Mouse (Mus musculus): ENCODE measurements at regions not wholly inside any gene's neighbourhood (a gene's known extent, or its start where the extent isn't known, plus 50 kb on each side); places are given as distances from the start of the nearest gene placed in this dataset.

DNA sequence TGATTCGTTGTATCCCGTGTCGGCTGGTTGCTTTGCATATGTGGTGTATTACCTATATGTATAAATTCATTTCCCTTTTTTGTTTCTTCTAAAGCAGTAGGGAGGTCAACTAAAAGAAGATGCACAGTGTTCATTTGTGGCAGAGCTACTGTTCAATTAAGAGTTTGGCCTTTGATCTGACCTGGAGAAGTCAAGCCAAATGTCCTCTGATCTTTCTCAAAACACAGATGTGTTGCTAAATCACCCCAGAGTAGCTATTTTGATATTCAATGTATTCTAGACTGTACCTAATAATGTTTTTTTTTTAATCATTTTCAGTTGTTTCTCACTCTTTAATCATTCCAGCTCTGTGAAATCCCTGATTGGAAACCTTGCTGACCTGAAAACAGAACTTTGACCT is 87.9 kb upstream of the Elovl6 start:
- Histone ChIP-seq H3K9me3 (ENCODE audit: control insufficient read depth, low read length) (no peaks in the 10 kb centered on the region), H3K27me3 (ENCODE audit: control insufficient read depth, insufficient read depth, low read length) (no peaks in the 10 kb centered on the region), H3K4me2 (replicated peaks) (no peak overlapping the region), H3K4me1 (replicated peaks; ENCODE audit: control insufficient read depth, insufficient read depth, low read length) (no peaks in the 10 kb centered on the region), H3K4me3 (replicated peaks; ENCODE audit: low read length) (no peak overlapping the region), H3K9ac (no peak overlapping the region), H3K36me3 (replicated peaks; ENCODE audit: control insufficient read depth, insufficient read depth) (no peaks in the 10 kb centered on the region), H3K27ac (no peak overlapping the region)
- DNase-seq (ENCODE audit: low spot score) (no peak), ATAC-seq (ENCODE audit: low FRiP score) (no peak)
- WGBS = 97% methylated on average over 3 of the region's 3 CpGs

DNA sequence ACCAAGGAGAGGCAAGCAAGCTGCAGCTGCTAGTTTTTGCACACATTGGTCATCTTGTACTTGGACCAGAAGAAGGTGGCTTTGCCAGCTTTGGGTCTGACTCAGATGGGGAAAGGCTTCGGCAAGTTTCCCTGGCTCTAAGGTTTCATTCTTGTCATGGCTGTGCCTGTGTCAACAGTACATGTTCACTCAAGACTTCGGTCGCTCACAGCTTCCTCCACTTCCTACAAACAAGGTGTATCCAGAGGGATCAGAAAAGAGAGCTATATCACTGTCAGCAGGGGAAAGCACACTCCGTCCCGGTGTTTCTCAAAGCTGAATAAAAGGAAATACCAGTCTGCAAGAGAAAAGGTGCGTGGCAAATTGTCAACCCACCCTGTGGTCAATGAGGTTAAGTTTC is 86.2 kb upstream of the Elovl6 start:
- no peaks in the 10 kb centered on the region for H3K36me3 ChIP-seq (replicated peaks; ENCODE audit: control insufficient read depth, insufficient read depth)
- DNase-seq (ENCODE audit: low spot score) = no peak
- no peak for ATAC-seq (ENCODE audit: low FRiP score)
- no peak overlapping the region for H3K9ac ChIP-seq
- H3K27me3 ChIP-seq (ENCODE audit: control insufficient read depth, insufficient read depth, low read length) = no peaks in the 10 kb centered on the region
- H3K27ac ChIP-seq = no peak overlapping the region
- H3K4me1 ChIP-seq (replicated peaks; ENCODE audit: control insufficient read depth, insufficient read depth, low read length) = no peaks in the 10 kb centered on the region
- H3K4me2 ChIP-seq (replicated peaks) = no peak overlapping the region
- WGBS = 95% methylated on average over 6 of the region's 6 CpGs
- no peak overlapping the region for H3K4me3 ChIP-seq (replicated peaks; ENCODE audit: low read length)
- no peaks in the 10 kb centered on the region for H3K9me3 ChIP-seq (ENCODE audit: control insufficient read depth, low read length)

DNA sequence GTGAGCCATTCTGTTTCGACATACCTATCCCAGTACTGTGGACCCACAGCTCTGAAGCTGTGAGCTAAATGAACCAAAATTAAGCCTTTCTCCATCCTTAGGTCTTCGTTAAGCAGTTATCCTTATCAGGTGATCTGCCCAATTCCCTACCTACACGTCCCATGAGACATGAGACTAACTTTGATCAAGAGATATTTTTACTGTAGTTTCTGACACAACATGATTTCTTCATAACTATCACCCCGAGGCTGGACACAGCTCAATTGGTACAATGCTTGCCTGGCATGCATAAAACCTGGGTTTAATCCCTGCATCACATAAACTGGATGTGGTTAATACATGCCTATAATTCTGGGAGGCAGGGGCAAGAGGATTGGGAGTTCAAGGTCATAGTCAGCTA is 82.2 kb upstream of the Elovl6 start:
- Histone ChIP-seq H3K27me3 (ENCODE audit: control insufficient read depth, insufficient read depth, low read length) (no peaks in the 10 kb centered on the region), H3K9me3 (ENCODE audit: control insufficient read depth, low read length) (no peaks in the 10 kb centered on the region), H3K36me3 (replicated peaks; ENCODE audit: control insufficient read depth, insufficient read depth) (no peaks in the 10 kb centered on the region), H3K4me1 (replicated peaks; ENCODE audit: control insufficient read depth, insufficient read depth, low read length) (no peaks in the 10 kb centered on the region), H3K4me2 (replicated peaks) (no peak overlapping the region), H3K9ac (no peak overlapping the region), H3K4me3 (replicated peaks; ENCODE audit: low read length) (no peak overlapping the region), H3K27ac (no peak overlapping the region)
- DNase-seq (ENCODE audit: low spot score) (no peak), ATAC-seq (ENCODE audit: low FRiP score) (no peak)
- 84% methylated on average over 4 of the region's 4 CpGs for WGBS

- ATAC-seq (ENCODE audit: low FRiP score) (no peak), DNase-seq (ENCODE audit: low spot score) (no peak)
- Histone ChIP-seq H3K9me3 (ENCODE audit: control insufficient read depth, low read length) (no peaks in the 10 kb centered on the region), H3K27me3 (ENCODE audit: control insufficient read depth, insufficient read depth, low read length) (no peaks in the 10 kb centered on the region), H3K27ac (no peak overlapping the region), H3K4me2 (replicated peaks) (no peak overlapping the region), H3K4me1 (replicated peaks; ENCODE audit: control insufficient read depth, insufficient read depth, low read length) (no peaks in the 10 kb centered on the region), H3K9ac (no peak overlapping the region), H3K36me3 (replicated peaks; ENCODE audit: control insufficient read depth, insufficient read depth) (no peaks in the 10 kb centered on the region), H3K4me3 (replicated peaks; ENCODE audit: low read length) (no peak overlapping the region)
- 88% methylated on average over 5 of the region's 5 CpGs for WGBS
Observed at GRCm38 (mm10) chr3:129450671-129451070, 81.5 kb upstream of the Elovl6 start.

- Histone ChIP-seq H3K27me3 (ENCODE audit: control insufficient read depth, insufficient read depth, low read length) (no peaks in the 10 kb centered on the region), H3K9me3 (ENCODE audit: control insufficient read depth, low read length) (no peaks in the 10 kb centered on the region), H3K4me2 (replicated peaks) (no peak overlapping the region), H3K4me1 (replicated peaks; ENCODE audit: control insufficient read depth, insufficient read depth, low read length) (no peaks in the 10 kb centered on the region), H3K9ac (no peak overlapping the region), H3K4me3 (replicated peaks; ENCODE audit: low read length) (no peak overlapping the region), H3K27ac (no peak overlapping the region), H3K36me3 (replicated peaks; ENCODE audit: control insufficient read depth, insufficient read depth) (no peaks in the 10 kb centered on the region)
- WGBS = 87% methylated on average over 5 of the region's 5 CpGs
- ATAC-seq (ENCODE audit: low FRiP score) (no peak), DNase-seq (ENCODE audit: low spot score) (no peak)
Observed at GRCm38 (mm10) chr3:129470088-129470487, 62.1 kb upstream of the Elovl6 start.

DNA sequence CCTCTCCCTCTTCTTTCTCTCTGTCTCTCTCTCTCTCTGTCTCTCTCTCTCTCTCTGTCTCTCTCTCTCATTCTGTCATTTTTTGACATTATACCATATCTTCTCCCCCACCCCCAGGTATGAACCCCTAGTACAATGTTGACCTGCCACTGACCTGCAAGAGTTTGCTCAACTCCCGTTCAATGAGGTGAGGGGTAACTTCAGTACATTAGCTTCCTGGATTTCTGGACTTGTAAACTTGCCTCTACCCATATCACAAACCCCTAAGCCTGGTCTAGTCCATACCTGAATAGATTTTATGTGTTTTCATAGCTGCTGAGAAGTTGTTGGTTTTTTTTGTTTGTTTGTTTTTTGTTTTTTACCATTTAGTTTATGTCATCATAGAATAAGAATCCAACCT is 60.8 kb upstream of the Elovl6 start:
- Histone ChIP-seq H3K9ac (no peak overlapping the region), H3K27me3 (ENCODE audit: control insufficient read depth, insufficient read depth, low read length) (no peaks in the 10 kb centered on the region), H3K4me2 (replicated peaks) (no peak overlapping the region), H3K4me3 (replicated peaks; ENCODE audit: low read length) (no peak overlapping the region), H3K36me3 (replicated peaks; ENCODE audit: control insufficient read depth, insufficient read depth) (no peaks in the 10 kb centered on the region), H3K4me1 (replicated peaks; ENCODE audit: control insufficient read depth, insufficient read depth, low read length) (no peaks in the 10 kb centered on the region), H3K27ac (no peak overlapping the region), H3K9me3 (ENCODE audit: control insufficient read depth, low read length) (no peaks in the 10 kb centered on the region)
- WGBS = 88% methylated on average over 1 of the region's 1 CpGs
- no peak for DNase-seq (ENCODE audit: low spot score)
- no peak for ATAC-seq (ENCODE audit: low FRiP score)

GRCm38 (mm10) chr3:129472008-129472407 is 60.1 kb upstream of the Elovl6 start:
- ATAC-seq (ENCODE audit: low FRiP score) = no peak
- H3K4me2 ChIP-seq (replicated peaks) = no peak overlapping the region
- DNase-seq (ENCODE audit: low spot score) = no peak
- no peak overlapping the region for H3K4me3 ChIP-seq (replicated peaks; ENCODE audit: low read length)
- H3K9ac ChIP-seq = no peak overlapping the region
- WGBS = 89% methylated on average over 10 of the region's 10 CpGs
- no peaks in the 10 kb centered on the region for H3K4me1 ChIP-seq (replicated peaks; ENCODE audit: control insufficient read depth, insufficient read depth, low read length)
- H3K27me3 ChIP-seq (ENCODE audit: control insufficient read depth, insufficient read depth, low read length) = no peaks in the 10 kb centered on the region
- no peak overlapping the region for H3K27ac ChIP-seq
- H3K36me3 ChIP-seq (replicated peaks; ENCODE audit: control insufficient read depth, insufficient read depth) = no peaks in the 10 kb centered on the region
- no peaks in the 10 kb centered on the region for H3K9me3 ChIP-seq (ENCODE audit: control insufficient read depth, low read length)

DNA sequence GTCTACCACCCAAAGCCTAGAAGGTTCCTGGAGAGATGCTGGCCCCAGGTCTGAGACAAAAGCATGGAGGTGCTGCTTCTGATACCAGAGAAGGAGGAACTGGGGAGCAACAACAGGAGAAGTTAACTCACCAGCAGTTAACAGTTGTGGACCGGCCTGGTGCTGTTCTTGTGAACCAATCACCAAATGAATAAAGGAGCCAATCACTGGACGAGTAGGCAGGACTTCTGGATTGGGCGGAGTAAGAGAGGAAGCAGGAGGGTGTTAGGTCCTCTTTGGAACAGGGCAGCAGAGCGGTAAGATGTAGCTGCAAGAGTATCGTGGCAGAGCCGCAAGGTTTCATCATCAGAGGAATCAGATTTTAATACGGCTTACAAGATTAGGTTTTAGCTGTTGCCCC is 57.7 kb upstream of the Elovl6 start:
- H3K27me3 ChIP-seq (ENCODE audit: control insufficient read depth, insufficient read depth, low read length) = no peaks in the 10 kb centered on the region
- H3K9me3 ChIP-seq (ENCODE audit: control insufficient read depth, low read length) = no peaks in the 10 kb centered on the region
- no peak overlapping the region for H3K4me2 ChIP-seq (replicated peaks)
- no peak overlapping the region for H3K9ac ChIP-seq
- no peak for ATAC-seq (ENCODE audit: low FRiP score)
- H3K36me3 ChIP-seq (replicated peaks; ENCODE audit: control insufficient read depth, insufficient read depth) = no peaks in the 10 kb centered on the region
- 94% methylated on average over 7 of the region's 7 CpGs for WGBS
- DNase-seq (ENCODE audit: low spot score) = no peak
- H3K27ac ChIP-seq = no peak overlapping the region
- H3K4me3 ChIP-seq (replicated peaks; ENCODE audit: low read length) = no peak overlapping the region
- no peaks in the 10 kb centered on the region for H3K4me1 ChIP-seq (replicated peaks; ENCODE audit: control insufficient read depth, insufficient read depth, low read length)

DNA sequence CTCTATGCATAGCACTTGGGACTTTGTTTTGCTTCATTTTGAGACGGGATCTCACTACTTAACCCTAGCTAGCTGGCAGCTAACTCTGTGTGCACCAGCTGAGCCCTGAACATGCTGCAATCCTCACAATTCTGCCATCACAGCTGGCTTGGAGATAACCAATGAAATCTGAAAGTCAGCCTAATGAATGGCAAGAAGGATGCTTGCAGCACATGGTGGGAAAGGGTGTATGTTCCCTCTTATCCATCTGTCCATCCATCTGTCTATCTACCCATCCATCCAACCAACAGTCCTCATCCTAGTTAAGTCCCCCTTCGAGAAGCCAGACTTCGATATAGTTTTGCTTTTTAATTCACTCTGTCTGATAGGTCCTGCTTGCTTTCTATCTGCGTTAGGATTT is 55.9 kb upstream of the Elovl6 start:
- WGBS = 91% methylated on average over 4 of the region's 4 CpGs
- H3K9me3 ChIP-seq (ENCODE audit: control insufficient read depth, low read length) = no peaks in the 10 kb centered on the region
- ATAC-seq (ENCODE audit: low FRiP score) = no peak

DNA sequence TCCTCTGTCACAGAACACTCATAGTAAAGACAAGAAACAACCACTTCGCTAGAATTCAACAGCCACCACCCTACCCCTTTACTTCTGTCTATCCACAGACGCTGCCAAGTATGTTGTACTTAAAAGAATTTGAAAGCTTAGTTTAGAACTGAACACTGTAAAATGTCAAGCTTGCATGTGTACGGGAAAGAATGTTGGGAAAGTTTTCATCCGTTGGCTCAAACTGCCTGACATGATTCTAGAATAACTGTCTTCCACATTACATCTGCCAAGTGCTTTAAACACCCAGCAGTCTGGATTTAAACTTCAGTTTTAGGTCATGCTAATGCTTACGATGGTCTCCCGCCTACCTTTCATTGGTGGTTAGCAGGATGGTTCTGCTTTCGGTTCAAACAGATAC is 54.1 kb upstream of the Elovl6 start:
- 94% methylated on average over 7 of the region's 7 CpGs for WGBS
- DNase-seq (ENCODE audit: low spot score) = no peak
- ATAC-seq (ENCODE audit: low FRiP score) = no peak

More for the DNA sequence above, 55.9 kb upstream of the Elovl6 start:
- Histone ChIP-seq H3K9ac (no peak overlapping the region), H3K36me3 (replicated peaks; ENCODE audit: control insufficient read depth, insufficient read depth) (no peaks in the 10 kb centered on the region), H3K27me3 (ENCODE audit: control insufficient read depth, insufficient read depth, low read length) (no peaks in the 10 kb centered on the region), H3K4me2 (replicated peaks) (no peak overlapping the region), H3K27ac (no peak overlapping the region), H3K4me1 (replicated peaks; ENCODE audit: control insufficient read depth, insufficient read depth, low read length) (no peaks in the 10 kb centered on the region), H3K4me3 (replicated peaks; ENCODE audit: low read length) (no peak overlapping the region)
- DNase-seq (ENCODE audit: low spot score) = no peak

More for the DNA sequence above, 54.1 kb upstream of the Elovl6 start:
- no peaks in the 10 kb centered on the region for H3K9me3 ChIP-seq (ENCODE audit: control insufficient read depth, low read length)
- no peaks in the 10 kb centered on the region for H3K36me3 ChIP-seq (replicated peaks; ENCODE audit: control insufficient read depth, insufficient read depth)
- no peak overlapping the region for H3K4me2 ChIP-seq (replicated peaks)
- H3K4me1 ChIP-seq (replicated peaks; ENCODE audit: control insufficient read depth, insufficient read depth, low read length) = no peaks in the 10 kb centered on the region
- no peak overlapping the region for H3K9ac ChIP-seq
- no peaks in the 10 kb centered on the region for H3K27me3 ChIP-seq (ENCODE audit: control insufficient read depth, insufficient read depth, low read length)
- no peak overlapping the region for H3K4me3 ChIP-seq (replicated peaks; ENCODE audit: low read length)
- H3K27ac ChIP-seq = no peak overlapping the region
